Mouse (Mus musculus) A20 (cell line): ENCODE results near the gene Ccdc69.
"Not testable (repeated sequence)": the region's sequence is repeated elsewhere in the genome, so short reads cannot be mapped to it uniquely, and the experiment has no call there.

Source experiments
- DNase-seq: peaks from one replicate; pipeline ENCODE4 v3.0.0-alpha.2; 2011; ENCODE audit warnings: low read depth, low spot score

The Ccdc69 gene

DNA sequence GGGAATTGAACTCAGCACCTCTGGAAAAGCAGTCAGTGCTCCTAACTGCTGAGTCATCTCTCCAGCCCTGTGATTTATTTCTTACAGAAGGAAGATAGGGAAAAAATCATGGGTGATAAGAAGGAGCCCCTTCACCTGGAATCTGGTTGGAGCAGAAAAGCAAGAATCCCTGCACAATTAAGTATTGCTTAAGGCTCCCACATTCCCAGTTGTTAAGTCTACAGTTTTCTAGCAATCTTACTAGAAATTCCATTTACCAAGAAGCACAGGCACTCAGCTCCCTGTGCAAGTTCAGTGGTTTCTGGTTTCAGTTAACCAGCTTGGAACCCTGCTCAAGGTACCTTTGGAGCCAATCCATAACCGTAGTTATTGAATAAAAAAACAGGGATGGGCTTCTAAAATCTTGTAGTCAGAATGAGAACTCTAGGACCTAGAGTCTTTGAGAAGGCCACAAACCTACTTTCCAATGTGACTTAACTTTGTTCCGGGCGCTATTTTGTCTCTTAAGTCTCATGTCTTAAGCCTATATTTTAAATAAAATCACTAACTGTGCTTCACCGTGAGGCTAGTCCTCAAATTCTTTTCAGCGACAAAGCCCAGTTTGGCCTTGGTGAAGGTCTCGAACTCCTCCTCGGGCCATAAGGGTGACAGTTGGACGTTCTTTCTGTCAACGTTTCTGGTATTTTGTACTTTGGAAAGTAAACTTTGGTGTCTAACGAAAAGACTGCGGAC lies 19.0 kb upstream of the Ccdc69 start:
- no peak for DNase-seq

DNA sequence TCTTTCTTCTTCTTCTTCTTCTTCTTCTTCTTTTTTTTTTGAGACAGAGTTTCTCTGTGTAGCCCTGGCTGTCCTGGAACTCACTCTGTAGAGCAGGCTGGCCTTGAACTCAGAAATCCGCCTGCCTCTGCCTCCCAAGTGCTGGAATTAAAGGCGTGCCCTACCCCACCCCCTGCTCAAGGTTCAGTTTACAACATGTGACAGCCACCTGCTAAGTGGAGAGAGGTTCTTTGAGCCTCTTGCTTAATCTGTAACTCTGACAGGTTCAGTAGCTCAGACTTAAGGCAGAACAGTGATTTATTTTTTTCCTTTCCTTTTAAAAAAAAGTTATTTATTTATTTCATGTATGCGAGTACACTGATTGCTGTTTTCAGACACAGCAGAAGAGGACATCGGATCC lies 18.4 kb upstream of the Ccdc69 start:
- not testable (repeated sequence) for DNase-seq

DNA sequence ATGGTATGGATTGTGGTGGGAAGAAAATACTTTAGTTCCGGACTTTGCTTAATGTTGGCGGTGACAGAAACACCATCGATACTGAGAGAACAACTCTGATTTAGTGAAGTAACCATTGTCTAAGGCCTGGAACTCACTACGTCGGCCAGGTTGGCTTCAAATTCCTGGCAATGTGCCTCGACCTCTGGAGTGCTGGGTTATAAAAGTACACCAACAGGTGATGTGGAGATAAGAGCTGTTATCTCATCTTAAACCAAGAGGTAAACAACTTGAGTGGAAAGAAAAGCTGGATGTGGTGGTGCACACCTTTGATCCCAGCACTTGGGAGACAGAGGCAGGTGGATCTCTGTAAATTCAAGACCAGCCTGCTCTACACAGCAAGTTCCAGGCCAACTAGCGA lies 15.2 kb upstream of the Ccdc69 start:
- no peak for DNase-seq

DNA sequence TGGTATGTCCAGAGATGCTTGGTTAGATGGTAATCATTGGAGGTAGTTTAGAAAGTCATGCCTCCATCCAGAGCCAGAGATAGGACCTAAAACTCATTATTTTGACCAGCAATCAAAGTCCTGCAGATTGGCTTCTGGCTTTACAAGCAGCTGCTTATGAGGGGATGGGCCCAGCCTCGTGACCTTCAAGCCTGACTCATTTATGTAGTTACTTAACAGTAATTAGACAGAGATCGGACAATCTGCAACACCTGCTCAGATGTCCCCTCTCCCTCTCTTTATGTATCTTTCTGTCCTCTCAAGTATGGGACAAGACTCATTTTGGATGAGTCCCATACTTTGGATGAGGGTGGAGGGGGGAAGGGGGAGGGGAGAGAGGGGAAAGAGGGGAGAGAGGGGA lies 12.0 kb upstream of the Ccdc69 start:
- peak; percentile 30 for DNase-seq

DNA sequence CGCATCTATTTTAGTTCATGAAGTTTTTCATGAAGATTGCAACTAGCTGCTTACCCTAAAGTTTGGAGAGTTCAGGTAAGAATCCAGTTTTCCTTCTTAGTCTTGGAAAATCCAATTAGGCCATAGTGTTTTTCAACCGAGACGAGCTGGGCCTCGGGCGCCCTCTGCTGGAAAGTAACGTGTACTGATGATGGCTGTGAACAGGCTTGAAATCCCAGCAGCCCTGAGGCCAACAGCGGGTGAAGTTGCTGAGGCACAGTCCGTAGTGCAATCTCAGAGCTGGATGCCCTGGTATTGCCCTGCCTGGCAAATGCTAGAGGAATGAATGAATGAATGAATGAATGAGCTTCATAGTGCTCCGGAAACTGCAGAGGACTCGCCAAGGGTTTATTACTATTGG lies 9.1 kb upstream of the Ccdc69 start:
- DNase-seq = peak; percentile 65

DNA sequence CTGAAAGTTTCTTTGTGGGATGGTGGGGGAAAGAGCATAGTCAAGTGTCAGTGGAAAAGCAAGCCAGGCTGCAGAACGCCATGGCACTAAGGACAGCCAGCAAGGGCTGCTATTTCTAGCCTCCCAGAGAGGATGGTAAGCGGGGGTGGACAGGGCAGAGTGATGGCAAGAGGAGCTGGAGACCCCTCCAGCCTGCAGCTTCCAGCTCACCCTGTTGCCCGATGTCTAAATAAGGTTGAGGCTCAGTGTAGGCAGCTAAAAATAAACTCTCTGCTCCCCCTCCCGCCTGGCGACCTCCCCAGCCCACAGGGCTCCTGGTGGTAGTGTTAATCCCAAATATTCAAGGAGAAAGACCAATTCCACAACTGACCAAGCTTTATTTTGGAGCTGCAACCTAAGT lies 7.5 kb upstream of the Ccdc69 start:
- DNase-seq = no peak

DNA sequence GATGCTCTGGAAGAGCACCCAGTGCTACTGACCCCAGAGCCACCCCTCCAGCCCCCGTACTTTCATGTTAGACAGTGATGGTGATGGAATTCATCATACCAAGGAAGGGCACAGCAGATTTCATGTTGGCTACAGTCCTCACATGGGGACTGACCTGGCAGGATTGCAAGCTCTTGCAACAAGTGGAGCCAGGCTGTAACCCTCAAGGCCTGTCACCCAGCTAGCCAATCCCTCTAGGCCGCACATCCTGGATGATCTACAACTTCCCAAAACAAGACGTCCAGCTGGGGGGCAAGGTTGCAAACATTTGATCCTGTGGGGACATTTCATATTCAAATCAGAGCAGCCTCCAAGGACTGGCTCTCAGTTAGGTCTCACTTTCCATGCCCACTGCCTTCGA lies 6.7 kb upstream of the Ccdc69 start:
- no peak for DNase-seq

DNA sequence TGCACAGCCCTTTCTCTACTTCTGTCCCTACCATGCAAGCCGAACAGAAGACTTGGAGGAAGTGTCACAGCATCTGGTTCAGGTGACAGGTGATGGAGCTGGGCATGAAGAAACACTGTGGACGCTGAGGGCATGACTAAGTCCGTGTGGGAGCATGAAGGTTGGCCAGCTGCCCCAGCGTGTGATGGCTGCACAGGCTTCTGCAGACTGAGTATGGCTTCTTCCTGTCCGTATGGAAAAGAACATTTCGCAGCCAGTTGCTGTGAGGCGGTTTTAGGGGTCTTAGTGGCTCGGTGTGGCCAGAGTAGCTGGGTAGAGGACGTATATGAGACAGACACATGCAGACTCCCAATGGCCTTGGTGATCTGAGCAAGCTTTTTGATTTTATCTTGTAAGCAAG lies 3.3 kb upstream of the Ccdc69 start:
- DNase-seq = no peak

DNA sequence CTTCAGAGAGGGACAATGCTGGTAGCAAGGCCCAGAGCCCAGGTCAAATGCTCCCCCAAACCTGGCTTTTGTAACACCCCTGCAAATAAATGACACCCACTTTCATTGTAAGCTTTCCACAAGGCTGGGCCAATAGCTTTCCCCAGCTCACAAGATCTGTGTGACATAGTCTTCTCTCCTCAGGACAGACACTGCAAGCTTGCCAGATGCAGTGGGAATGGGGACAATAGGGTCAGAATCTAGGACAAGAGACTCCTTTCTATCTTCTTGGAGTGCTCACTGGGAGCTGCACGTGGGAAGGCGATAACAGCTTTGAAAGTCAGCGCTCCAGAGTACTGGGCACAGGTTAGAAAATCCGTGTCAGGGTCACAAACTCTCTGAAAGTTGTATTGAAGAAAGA lies 1.2 kb upstream of the Ccdc69 start:
- DNase-seq = no peak

DNA sequence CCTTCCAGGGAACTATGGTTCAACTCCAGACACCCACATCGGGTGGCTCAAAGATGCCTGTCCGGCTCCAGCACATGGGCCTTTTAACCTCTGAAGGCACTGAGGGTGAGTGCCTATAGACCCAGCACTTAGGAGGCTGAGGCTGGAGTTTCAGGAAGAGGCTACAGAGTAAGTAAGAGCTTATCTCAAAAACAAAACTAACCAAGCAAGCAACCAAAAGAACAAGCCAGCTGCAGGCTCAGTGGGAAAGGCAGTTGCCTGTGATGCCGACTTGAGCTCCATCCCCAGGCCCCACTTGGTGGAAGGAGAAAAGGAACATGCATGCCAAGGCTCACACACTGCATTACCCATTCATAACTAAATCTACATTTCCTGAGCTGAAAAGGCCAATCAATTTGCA lies 571 bp upstream of the Ccdc69 start:
- DNase-seq = peak; percentile 41

DNA sequence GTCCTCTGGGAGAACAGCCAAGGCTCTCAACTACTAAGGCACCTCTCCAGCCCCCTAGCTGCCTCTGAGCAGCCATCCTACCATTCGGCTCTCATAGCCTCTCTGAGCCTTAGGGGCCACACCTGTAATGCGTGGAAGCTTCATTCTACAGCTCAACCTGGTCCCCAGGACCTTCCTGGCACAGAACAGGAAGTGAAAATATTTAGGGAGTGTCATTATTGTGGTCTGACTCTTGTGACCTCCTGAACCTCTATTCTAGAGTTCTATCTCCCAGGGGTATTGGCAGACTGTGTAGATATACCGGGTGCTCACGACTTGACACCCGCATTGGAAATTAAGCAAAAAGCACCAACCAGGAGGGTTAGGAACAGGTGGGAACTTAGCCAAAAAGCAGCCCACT lies 1.7 kb downstream of the Ccdc69 start:
- DNase-seq = peak; percentile 78

DNA sequence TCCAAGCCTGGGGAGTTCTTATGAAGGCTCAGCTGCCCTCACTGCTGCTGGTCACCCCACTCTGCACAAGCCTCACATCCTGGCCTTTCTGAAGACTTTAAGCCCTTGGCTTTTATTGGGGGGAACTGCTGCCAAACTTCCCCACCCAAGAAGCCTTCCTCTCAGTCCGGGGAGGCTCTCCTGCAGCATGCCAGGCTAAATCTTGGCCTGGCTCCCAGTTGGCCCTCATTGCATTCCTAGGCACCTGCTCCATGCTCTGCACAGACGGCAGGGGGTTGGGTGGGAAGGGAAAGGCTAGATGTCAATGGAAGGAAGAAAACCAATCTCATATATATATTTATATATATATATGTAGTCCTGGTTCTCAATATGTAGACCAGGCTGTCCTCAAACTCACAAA lies 2.3 kb downstream of the Ccdc69 start:
- no peak for DNase-seq

DNA sequence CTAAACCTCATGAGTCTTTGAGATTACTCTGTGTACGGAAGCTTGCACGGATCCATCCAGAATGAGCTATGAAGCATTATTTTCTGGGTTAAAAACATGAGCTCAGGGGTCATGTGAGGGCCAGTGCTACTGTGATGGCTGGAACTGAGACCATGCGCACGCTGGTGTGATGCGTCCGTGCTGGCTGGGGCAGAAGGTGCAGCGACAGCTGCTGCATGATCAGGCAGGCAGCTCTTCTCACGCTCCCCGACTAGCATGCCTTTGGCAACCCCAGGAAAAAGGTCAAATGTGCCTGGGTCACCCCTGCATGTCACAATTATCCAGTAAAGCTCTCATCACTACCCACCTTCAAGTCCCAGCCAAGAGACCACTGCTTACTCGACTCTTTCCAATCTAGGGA lies 4.7 kb downstream of the Ccdc69 start:
- DNase-seq = no peak

DNA sequence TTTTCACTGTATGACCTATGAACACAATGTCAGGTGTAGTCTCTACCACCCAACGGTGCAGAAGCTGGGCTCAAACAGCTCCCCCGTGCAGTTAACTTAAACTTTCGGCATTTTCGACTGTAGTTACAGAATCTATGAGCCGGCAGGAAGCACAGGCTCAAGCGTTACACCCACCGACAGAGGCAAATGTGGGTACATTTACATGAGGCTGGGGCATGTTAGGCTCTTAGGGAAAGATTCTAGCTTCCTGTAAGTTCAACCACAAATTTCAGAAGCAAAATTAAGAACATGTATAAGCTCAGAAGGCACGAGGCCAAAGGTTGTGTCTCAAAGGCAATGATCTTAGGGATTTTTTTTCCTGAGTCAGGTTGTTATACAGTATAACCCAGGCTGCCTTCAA lies 5.5 kb downstream of the Ccdc69 start:
- DNase-seq = no peak

DNA sequence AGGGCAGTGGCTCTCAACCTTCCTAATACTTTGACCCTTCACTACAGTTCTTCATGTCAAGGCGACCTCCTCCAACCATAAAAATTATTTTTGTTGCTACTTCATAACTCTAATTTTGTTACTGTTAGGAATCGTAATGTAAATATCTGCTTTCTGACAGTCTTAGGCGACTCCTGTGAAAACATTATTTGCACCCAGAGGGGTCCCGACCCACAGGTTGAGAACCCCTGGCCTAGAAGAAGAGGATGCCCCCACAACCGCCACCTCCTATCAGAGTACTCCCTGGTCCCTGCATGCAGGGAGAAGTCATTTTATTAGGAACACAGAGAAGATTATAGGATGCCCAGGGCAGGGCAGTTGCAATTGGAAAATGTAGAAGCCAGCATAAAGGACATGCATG lies 6.6 kb downstream of the Ccdc69 start:
- DNase-seq = no peak

DNA sequence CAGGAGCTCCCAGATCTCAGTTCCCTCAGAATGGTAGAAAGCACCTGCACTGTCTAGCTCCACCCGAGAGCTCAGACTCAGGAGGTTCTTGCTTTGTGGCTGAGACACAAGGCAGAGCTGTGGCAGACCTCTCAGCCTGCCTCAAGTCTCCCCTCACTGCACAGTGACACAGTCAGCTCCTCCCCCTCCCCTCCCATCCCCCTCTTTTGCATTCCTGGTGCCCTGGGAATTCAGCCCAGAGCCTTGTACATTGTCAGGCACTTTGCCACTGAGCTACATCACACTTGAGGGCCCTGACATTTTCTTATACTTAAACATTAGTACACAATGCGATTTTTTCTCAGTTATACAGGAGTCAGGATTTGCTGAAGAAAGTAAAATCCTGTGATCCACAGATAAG lies 8.9 kb downstream of the Ccdc69 start:
- no peak for DNase-seq

DNA sequence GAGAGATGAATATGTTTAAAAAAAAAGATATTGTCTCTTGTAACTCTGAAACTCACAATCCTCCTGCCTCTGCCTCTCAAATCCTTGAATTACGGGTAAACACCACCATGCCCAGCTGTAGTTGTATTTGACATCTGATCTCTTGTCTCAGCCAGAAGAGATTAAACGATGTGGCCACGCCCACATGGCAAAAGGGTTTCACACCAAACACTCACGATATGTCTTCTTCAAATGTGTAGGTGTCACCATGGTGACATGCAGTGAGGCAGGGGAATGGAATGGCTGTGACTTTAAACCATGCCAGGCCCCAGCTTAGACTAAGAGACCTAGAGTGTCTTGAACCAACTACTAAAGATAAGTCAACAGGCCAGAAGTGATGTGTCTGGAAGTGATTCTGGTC lies 11.0 kb downstream of the Ccdc69 start:
- DNase-seq = no peak

DNA sequence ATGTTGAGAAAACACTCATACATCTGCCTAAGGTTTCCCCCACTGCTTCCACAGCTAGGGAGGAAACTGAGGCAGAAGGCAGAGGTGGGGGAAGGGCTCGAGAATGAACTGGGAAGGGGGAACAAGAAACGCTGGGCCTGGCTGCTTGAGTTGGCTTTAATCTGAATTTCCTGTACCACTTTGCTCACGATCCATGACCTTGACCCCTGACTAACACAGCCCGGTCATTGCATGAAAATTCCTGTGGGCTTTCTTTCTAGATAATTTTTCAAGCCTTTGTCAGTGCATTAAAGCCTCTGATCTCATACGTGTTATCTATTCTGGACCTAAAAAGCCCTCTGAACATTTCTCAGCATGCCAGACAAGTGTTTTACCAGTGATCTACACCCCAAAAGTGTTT lies 15.1 kb downstream of the Ccdc69 start:
- no peak for DNase-seq

DNA sequence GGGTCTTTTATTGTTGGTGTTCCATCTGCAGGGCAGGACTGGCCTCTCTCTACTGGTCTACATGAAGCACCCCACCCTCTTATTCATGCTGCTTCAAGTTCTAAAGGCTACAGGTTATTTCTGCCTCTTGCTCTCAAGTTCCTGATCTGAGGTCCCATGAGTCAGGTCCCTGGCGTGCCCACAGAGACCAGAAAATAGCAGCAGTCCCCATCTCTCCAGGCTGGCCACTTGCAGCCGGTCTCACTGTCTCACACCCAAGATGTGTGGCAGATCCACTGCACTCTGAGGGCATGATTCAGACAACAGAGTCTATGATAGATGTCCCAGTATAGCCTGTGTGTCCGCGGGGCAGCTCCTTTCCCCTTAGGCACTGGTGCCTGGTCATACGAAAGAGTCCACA lies 17.1 kb downstream of the Ccdc69 start:
- no peak for DNase-seq

DNA sequence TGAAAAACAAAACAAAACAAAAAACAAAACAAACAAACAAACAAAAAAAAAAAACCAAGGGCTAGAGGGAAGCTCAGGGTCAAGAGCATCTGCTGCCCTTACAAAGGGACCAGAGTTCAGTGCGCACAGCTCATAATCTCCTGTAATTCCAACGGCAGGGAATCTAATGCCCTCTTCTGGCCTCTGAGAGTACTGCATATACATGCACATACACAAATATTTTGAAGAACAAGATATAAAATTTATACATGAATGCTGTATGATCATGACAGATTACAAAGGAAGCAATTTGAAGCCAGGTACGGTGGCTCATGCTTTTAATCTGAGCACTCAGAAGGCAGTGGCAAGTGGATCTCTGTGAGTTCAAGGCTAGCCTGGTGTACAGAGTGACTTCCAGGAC lies 20.4 kb downstream of the Ccdc69 start:
- no peak for DNase-seq

DNA sequence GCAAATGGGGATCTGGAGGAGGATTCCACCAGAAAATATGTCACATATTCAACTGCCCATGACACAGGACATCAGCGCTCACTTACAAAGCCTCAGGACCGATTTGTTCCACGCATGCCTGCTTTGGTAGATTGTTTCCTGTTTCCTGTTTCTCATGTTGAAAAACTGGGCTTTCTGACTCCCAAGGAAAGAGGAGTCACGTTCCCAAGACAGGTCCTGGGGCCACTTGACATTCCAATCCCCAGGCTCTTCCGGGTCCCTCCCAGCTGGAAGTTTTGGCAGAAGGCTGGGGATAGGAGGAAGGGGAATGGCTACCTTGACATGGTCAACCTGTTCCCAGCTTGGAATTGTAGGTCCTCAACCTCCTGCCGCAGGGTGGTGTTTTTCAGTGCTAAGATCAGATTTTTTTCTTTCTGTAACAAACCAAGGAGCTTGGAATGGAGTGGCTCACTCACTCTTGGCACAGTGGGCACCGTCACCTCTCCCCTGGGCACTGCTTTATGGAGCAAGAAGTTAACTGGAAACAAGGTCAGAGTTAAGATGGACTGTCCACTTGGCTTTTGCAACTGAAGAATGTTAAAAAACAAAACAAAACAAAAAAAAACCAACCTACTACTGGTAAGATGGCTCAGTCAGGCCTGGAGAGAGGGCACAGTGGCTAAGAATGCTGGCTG lies 27.0 kb downstream of the Ccdc69 start:
- DNase-seq = no peak

DNA sequence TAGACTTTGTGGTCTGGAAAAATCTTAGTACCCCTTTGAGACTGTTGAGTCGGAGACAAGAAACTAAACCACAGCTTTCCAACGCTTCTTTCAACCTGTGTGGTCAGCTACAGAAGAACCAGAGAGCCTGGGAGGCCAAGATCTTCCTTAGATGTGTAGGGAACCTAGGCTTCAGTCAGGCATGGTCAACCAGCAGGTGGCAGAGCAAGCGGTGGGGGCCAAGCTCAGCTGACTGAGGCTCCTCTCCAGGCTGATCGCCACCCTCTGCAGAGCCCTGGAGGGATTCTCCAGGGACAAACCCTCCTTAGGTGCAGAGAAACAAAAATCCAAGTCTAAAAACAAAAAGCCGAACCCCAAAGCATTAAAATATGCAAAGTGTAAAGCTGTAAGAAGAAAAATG lies 31.3 kb downstream of the Ccdc69 start:
- DNase-seq = peak; percentile 47

DNA sequence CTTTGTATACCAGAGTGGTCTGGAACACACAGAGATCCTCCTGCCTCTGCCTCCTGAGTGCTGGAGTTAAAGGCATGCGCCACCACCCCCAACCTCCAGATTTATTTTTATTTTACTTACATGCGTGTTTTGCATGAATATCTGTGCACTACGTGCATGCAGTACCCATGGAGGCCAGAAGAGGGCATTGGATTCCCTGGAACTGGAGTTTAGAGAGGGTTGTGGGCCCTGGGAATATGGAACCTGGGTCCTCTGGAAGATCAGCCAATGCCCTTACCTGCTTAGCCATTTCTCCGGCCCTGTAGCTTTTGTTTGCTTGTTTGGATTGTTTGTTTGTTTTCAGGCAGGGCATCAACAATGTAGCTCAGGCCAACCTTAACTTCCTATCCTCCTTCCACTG lies 36.6 kb downstream of the Ccdc69 start:
- DNase-seq = peak; percentile 38

DNA sequence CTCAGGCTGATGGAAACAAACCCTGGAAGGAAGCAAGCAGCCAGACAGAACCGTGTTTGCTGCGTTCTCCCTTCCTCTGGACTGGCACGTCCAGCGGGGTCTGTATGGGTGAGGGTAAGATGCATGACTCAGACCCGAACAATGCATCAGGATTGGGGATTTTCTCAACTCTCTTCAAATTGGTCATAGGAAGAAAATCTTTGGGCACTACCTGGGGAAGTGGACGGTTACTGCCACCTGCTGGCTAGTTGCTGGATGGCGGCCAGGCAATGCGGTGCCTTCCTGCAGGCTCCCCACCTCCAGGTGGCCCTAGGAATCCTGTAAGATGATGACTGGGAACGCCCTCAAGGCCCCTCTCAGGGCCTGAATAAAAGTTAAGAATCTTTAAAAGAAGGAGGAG lies 38.3 kb downstream of the Ccdc69 start:
- peak; percentile 77 for DNase-seq
